Mouse (Mus musculus): ENCODE data around the gene Ddx41.
A peak's percentile ranks its signal among the peaks of the same experiment; 100 is the strongest.

Ddx41 gene

DNA sequence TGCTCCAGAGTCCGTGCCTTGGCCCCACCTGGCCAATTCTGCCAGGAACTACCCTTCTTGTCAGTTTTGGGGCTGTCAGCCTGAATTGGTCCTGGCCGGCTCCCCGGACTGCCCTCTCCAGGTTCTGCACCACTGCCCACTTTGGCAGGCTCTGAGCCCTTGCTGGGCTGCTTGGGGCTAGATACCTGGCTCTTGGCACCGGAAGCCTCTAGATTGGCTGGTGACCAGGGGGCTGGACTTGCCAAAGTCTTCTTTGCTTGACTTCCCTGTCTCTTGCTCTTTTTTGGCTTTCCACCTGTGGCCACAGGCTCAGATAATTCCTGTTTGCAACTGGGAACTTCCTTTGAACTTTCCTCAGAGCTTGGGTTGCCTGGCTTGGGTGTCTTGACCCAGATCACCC, 6.4 kb upstream of the Ddx41 start:
- DNase-seq (ENCODE audit: extremely low spot score, low spot score), result no peak

DNA sequence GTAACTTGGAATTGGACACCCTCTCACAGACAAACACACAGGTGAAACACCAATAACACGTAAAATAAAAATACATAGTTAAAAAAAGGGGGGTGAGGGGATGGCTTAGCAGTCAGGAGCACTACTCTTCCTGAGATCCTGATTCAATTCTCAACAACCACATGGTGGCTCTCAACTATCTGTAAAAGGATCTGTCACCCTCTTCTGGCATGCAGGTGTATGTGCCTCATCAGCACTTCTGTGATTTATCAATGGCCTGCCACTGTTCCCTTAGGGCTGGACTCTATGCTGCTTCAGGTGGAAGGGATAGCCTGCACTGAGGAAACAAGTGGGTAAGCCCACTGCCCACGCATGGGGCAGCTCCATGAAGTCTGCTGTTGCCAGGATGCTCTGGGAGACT, 4.5 kb upstream of the Ddx41 start:
- no peak for DNase-seq (ENCODE audit: extremely low spot score, low spot score)

DNA sequence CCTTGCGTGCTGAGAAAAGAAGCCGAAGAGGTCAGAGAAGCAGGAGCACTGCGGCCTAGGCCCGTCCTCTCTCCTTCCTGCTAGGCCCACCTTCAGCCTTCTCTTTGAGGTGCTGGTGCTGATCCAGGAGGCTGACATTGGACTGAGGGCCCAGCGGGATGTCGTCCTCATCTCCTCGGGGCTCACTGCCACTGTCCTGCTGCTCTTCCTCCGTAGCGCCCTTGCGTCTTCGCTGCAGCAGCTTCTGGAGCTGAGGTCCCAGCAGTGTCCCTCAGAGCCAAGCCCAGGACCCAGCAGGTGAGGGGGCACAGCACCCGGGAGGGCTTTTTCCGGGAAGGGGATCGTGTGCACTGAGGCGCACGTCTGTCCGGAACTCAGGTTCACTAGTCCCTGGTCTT, 663 bp downstream of the Ddx41 start:
- DNase-seq (ENCODE audit: extremely low spot score, low spot score), result no peak

DNA sequence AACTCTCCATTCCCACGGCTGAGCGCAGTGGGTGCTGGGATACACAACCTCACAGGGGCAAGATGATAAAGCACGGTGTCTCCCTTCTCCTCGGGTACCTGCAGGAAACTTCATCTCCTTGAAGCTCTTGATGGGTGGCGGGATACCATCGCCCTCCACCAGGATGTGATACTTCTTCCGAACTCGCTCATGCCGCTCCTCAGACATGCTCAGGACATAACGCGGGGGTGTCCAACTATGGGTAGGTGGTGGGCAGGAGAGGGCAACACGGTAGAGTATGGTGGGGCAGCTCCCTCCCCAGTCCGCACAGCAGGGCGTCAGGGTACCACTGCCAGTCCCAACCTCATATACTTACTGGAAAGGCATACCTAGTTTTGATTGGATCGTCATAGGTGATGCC, 1.3 kb downstream of the Ddx41 start:
- no peak for DNase-seq (ENCODE audit: extremely low spot score, low spot score)

DNA sequence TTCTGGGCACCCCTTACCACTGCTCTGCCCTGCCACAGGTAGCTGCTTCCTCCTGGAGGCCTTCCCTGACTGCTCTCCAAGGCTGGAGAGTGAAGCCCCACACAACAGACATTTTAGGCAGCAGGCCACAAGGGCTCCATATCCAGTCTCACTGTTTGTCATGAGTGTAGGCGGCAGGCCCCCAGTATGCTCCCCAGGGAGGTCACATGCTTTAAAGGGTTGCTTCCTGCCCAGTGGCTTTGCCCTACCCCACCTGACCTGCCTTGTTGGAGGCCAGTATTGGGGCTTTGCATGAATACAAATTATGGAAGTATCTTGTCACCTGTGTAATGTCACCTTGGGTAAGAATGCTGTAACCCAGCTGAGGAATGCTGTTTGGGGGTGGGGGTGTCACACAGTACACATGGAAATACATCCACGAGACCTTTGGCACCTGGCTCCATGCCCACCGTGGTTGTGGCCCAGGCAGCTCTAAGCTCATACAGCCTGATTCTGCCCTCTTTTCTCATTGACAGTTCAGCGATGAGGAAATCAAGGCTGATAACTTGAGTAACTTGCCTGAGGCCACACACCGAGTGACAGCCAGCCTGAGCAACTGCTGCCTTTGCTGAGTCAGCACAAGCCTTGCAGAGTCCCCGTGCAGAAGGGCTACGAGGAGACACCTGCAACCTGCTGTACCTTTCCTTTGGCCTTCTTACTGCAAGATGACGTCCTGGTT, 7.1 kb downstream of the Ddx41 start, which contains the start of gene Dok3:
Gene Dok3, minus strand, starts transcription at position 99 of the 718 bp plus-strand sequence.
- DNase-seq (ENCODE audit: extremely low spot score, low spot score), result no peak

DNA sequence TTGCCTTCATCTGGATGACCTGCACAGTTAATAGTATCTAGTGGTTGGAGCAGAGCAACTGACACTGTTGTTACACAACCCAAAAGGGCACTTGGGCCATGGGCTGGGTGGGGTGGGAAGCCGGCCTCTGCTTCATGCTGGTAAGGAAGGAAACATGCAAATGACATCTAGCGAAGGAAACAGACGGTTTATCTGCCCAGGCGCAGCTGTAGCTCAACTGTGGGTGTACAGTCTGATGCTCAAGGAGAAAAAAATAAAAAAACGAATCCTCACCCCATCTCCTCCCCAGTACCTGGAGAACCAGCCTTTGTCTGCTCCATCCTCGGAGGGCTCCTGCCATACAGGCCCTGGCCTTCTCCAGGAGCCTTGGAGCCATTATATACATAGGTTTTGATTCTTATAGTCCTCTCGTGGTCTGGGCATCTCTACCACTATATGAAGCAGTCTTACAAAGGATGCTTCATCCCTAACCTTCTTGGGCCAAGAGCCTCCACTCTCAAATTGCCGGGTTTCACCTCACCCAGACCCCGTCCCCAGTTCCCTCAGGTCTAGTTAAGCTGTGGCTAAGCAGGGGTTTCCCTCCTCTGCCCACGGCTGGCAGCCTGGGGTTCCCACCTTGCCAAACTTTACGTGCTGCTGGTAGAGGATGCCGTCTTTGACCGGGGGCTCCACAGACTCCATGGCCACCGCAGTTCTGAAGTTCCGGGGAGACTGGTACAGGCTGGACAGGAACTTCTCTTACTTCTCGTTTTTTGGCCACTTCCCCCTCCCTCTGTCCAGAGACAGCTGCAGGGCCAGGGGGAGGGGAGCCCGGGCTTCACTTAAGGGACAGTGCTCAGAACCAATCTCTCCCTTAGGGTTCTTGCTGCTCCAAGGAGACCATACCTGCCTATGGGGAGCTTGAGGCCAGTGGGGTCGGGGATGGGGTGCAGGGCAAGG, 8.4 kb downstream of the Ddx41 start:
- DNase-seq (ENCODE audit: extremely low spot score, low spot score), result no peak

DNA sequence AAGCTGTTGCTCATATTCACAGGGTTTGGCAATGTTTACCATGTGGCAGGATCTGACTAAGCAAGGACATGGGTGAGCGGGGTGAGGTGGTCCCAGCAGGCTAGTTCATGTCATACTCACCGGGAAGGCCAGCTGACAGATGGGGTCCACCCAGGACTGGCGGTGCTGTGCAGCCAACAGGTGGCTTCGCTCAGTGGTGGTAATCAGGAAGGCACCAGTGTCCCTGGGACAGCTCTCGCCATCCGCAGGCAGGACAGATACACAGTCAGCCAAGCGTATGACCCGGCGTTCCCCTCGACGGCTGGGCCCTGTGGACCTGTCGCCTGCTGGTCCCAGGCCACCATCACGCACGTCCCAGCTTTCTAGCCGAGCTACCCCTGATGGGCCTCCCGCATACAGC, 9.2 kb downstream of the Ddx41 start:
- no peak for DNase-seq (ENCODE audit: extremely low spot score, low spot score)

DNA sequence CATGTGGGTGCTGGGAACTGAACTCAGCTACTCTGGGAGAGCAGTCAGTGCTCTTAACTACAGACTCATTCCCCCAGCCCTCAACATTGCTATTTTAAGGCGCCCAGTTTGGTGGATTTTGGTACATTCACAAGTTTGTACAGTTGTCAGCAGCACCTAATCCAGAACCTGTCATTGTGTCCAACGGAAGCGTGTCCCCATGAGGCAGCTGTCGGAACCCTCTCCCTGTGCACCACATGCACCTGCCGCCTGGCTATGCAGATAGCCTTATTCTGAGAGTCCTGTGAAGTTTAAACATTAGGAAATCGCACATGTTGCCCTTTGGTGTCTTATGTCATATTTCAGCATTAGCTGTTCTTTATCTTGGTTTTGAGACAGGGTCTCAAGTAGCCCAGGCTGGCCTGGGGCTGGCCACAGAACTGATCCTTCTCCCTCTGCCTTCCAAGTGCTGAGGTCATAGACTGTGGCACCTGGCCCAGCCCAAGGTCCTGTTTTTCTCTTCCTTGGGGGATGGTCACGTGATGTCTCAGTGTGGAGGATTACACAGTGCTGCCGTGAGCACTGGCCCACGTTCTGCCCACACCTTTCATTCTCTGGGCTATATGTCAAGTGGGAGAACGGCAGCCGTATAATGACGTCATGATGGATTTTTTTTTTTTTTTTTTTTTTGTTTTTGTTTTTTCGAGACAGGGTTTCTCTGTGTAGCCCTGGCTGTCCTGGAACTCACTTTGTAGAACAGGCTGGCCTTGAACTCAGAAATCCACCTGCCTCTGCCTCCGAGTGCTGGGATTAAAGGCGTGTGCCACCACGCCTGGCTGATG, 10.5 kb downstream of the Ddx41 start:
- no peak for DNase-seq (ENCODE audit: extremely low spot score, low spot score)

DNA sequence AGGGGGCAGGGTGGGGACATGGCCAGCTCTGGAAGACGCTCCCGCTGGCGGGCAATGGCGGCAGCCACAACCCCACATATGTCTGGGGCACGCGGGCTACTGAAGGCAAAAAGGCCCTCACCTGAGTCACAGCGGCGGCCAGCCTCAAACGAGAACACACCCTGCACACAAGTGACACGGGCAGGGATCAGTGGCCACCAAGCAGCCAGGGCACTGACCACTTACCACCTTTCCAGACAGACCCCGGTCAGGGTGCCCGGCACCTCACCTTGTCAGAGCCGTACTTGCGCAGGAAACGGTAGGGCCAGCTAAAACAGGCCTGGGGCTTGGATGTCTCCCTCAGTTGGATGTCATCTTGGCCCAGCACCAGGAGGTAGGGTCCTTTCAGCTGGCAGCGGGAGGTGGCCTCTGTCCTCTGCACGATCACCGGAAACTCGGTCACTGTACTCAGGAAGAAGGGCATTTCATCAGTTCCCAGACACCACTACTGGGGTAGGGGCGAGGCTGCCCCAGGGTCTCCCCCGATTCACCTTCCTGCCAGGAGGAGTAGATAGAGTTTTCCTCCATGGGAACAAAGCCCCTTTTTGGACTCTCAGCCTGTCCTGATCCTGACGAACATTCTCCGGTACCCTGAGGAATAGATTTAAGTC, 12.4 kb downstream of the Ddx41 start:
- no peak for DNase-seq (ENCODE audit: extremely low spot score, low spot score)

DNA sequence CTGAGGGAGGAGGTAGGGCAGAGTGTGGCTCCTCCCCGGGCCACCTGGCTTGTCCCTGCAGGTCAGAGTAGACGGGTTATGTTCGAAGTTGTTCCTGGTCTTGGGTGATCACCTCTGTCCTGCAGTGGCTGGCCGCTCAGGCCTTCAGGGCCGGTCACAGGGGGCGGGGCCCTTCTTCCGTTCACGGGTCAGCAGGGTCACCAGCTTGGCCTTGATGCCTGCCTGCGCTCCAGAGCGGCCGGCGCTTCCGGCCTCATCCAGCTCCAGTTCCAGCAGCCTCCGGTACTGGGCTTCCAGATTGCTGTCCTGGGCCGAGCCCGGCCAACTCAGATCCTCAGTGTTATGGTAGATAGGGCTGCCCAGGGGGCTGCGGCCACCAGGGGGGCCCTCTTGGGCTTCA, 13.2 kb downstream of the Ddx41 start:
- no peak for DNase-seq (ENCODE audit: extremely low spot score, low spot score)

DNA sequence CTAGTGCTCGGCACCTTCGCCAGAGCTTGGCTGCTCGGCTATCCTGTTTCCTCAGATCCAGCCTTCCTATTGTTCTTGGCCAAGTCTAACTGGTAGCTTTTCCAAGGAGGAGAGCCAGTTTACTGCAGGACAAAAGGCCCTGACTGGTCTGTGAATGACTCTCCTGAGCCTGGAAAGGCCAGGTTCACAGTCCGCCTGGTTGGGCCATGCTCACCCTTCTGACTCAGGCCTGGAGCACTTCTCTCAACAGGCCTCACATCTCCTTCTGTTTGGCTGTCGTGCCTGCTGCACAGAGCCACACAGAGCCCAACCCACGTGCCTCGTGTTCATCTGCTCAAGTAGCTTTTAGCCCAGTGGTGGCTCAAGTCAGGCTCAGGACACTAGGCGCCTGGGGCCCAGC, 13.7 kb downstream of the Ddx41 start:
- no peak for DNase-seq (ENCODE audit: extremely low spot score, low spot score)

DNA sequence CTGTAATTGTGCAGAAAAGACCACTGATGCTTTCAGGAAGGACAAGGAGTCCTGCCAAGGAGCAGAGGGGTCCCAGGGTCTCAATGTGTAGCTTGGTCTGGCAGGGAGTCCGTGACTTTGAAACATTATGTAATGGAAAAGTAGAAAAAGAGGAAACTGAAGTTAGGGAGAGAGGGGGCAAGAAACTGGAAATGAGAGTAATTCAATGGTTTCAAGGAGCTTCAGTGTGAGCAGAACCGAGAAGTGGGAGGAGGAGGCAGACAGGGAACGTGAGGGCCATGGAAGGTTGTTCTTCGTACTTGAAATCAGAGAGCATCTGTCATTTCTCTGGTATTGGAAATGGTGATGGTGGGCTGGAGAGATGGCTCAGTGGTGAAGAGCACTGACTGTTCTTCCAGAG, 16.9 kb downstream of the Ddx41 start:
- no peak for DNase-seq (ENCODE audit: extremely low spot score, low spot score)

DNA sequence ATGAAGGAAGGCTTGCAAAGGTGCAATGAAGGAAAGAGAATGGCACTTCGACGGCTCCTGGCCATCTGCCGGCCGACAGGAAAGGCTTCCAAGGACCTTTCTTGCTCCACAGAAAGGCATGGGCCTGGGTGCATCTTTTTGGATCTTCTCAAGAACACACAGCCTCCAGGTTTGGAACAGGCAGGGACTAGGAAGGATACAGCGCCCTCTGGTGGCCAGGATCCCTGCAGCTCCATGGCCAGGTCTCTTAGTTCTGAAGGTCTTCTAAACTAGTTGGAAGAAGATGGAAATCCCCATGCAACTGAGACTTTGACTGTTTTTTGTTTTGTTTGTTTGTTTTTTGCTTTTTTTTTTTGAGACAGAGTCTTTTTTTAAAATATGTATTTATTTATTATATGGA, 19.5 kb downstream of the Ddx41 start:
- peak; percentile 95 for DNase-seq (ENCODE audit: extremely low spot score, low spot score)

DNA sequence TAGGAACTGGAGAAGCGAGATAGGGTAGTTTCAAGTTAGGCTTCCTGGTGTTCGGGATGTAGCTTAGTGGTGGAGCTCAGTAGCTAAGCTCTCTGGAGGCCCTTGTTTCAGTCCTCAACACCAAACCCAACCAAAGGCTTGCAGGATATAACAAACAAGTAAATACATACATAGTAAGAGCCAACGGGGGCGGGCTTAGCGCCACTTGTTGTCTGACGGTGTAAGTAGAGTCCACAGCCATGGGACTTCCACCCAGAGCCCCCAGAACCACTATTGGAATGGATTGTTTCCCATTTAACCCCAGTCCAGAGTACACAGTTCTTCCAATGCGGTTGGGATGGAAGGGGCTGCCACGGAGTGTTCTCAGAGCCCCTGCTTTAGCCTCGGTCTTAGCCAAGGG, 22.6 kb downstream of the Ddx41 start:
- DNase-seq (ENCODE audit: extremely low spot score, low spot score), result no peak

DNA sequence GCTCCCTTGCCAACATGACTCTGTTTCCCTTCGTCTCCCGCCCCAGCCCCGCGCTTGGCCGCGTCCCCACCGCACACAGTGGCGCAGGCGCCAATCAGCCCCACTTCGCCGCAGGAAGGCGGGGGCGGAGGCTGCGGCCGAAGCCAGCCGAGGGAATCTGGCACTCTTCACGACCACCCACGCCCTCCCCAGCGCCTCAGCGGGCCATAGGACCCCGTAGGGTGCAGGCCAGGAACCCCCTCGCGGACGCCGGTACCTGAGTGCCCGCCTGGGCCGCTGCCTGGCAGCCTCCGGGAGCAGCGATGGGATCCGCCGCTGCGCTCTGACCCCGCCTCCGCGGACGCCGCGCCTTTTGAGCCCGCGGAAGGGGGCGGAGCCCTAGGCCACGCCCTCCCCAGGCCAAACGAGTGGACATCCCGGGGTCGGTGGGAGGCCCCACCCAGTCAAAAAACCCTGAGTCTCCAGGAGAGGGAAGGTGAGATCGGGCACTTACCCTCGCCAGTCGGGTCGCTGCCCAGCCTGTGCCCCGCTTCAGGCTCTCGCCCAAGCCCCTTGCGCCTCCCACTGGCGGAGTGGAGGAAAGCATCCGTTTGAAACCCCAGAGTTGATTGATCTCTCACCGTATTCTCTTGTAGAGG, 23.2 kb downstream of the Ddx41 start, which contains the start of gene Pdlim7:
Gene Pdlim7, minus strand, starts transcription at position 566 of the 638 bp plus-strand sequence.
- peak; percentile 96 for DNase-seq (ENCODE audit: extremely low spot score, low spot score)

DNA sequence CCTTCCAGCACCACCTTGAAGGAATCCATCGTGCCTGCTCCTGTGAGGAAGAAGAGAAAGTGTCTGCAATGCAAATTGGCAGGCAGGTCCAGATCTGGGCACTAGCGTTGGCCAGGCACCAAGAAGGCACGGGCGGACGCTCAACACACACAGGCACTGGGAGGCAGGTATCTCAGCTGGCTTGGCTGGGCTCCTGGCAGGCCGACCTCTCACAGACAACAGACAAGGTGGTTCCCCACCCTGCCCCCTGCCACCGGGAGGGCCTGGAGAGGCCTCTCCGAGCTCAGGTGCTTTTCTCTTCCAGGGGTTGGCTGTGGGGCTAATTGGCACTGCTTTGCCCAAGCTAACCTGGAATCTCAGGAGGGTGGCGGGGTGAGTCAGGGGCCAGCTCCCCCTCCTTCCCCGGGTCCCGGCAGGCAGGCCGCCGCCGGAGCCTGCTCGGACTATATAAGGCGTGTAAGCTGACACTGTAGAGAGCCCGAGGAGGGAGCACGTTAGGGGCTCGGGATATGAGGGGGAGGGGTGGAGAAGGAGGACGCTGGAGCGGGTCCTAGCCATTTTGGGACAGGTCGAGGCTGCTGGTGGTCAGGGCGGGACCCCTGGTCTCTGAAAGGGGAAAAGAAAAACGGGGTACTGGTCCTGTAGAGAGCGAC, 24.0 kb downstream of the Ddx41 start:
- DNase-seq (ENCODE audit: extremely low spot score, low spot score), result peak; percentile 80

DNA sequence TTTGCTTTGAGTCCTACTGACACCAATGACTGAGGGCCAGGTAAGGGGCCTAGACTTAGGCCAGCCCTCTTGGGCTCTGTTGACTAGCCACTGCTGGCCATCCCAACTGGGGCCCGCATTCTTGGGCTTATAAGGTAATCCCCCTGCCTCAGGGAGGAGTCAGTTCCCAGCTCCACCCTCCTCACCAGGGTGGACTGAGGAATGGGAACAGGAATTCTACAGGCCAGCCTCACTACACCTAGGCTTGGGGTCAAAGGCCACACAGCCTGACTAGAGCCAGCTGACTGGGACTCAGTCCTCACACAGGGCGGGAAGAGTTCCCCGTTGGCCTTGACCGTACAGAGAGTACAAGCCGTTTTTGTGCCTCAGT, 25.0 kb downstream of the Ddx41 start:
- DNase-seq (ENCODE audit: extremely low spot score, low spot score), result no peak

DNA sequence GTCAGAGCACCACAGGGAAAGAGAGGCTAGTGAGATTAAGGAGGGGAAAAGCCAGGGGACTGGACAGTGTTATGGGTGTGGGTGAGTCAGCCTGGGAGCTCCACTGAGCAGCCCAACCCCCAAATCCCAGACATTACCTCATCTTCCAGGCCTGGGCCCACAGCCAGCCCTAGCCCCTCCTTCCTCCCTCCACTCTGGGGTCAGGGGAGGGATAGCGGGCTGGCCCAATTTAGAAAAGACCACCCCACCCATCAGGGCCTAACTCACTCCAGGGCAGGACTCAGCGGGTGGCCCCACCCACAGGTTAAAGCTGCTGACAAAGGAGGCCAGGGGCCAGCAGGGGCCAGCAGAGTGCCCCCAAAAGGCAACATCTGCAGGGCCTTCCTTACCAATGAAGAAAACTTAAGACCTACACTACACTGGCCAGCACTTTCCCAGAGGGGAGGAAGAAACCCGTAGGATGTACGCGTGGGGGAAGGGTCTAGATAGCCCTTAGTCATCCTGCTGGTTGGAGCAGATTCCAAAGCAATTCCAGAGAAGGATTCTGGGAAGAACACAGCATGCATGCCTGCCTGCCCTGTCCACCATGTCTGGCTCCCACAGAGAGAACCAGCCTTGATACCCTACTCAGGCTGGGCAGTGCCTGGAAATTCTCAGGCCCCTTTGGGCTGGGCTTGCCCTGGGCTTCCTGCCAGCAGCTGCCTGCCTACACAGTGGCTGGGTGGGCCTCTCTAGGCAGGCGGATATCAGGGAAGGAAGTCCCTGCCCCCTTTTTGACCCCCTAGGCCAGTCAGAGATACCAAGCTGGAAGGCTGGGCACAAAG, 25.6 kb downstream of the Ddx41 start:
- peak; percentile 64 for DNase-seq (ENCODE audit: extremely low spot score, low spot score)

DNA sequence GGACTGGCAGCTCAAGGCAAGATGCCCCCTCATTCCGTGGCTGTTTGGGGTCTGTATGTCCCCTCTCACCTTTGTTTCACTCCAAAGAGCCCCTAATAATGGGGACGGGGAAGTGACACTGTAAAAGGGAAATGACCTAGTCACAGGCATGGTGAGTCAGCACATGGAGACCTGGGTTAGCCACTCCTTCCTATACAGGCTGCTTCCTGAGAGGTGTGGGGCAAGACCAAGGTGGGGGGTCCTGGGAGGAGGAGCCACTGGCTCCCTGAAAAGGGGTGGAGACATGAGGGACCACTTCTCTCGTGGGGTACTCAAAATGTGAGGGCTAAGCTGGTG, 26.2 kb downstream of the Ddx41 start:
- DNase-seq (ENCODE audit: extremely low spot score, low spot score), result no peak

Data from neural tube, embryonic 10.5 days (tissue).